Mouse (Mus musculus) lung, postnatal 25 days (tissue): Measurements from ENCODE around the gene Fkbp7.
A peak's percentile ranks its signal among the peaks of the same experiment; 100 is the strongest.

Experiments
- DNase-seq: peaks from one replicate; pipeline ENCODE4 v3.0.0; 2022; ENCODE audit warnings: low spot score

Fkbp7 gene

GRCm38 (mm10) chr2:76672966-76673392 lies at the start of gene Fkbp7:
Fkbp7 (minus strand) TSS chr2:76673116.
- peak; percentile 91 for DNase-seq

GRCm38 (mm10) chr2:76719650-76720049 lies 46.7 kb upstream of the Fkbp7 start:
- no peak for DNase-seq

GRCm38 (mm10) chr2:76714984-76715383 lies 42.1 kb upstream of the Fkbp7 start:
- peak; percentile 2 for DNase-seq

- no peak for DNase-seq
These were observed 35.6 kb upstream of the Fkbp7 start for GRCm38 (mm10) chr2:76708512-76708911.

- no peak for DNase-seq
These were observed 32.7 kb upstream of the Fkbp7 start for GRCm38 (mm10) chr2:76705655-76706054.

GRCm38 (mm10) chr2:76702751-76703150 lies 29.8 kb upstream of the Fkbp7 start:
- no peak for DNase-seq

- DNase-seq: no peak
These were observed 29.3 kb upstream of the Fkbp7 start for GRCm38 (mm10) chr2:76702188-76702587.

- peak; percentile 40 for DNase-seq
These were observed 22.4 kb upstream of the Fkbp7 start for GRCm38 (mm10) chr2:76695290-76695689.

GRCm38 (mm10) chr2:76693765-76694164 lies 20.8 kb upstream of the Fkbp7 start:
- DNase-seq: no peak

- peak; percentile 81 for DNase-seq
These were observed 17.7 kb upstream of the Fkbp7 start for GRCm38 (mm10) chr2:76690436-76691204.

GRCm38 (mm10) chr2:76688162-76688561 lies 15.2 kb upstream of the Fkbp7 start:
- DNase-seq: no peak

- no peak for DNase-seq
These were observed 14.7 kb upstream of the Fkbp7 start for GRCm38 (mm10) chr2:76687608-76688007.

- DNase-seq: no peak
These were observed 14.1 kb upstream of the Fkbp7 start for GRCm38 (mm10) chr2:76686986-76687385.

- DNase-seq: no peak
These were observed 9.4 kb upstream of the Fkbp7 start for GRCm38 (mm10) chr2:76682301-76682700.

- no peak for DNase-seq
These were observed 3.7 kb upstream of the Fkbp7 start for GRCm38 (mm10) chr2:76676401-76677226.

- no peak for DNase-seq
These were observed 3.0 kb upstream of the Fkbp7 start for GRCm38 (mm10) chr2:76675949-76676348.

- DNase-seq: no peak
These were observed 2.5 kb upstream of the Fkbp7 start for GRCm38 (mm10) chr2:76675451-76675850.

GRCm38 (mm10) chr2:76674725-76675427 lies 2.0 kb upstream of the Fkbp7 start, which contains the start of gene Plekha3:
Plekha3 (plus strand) TSS chr2:76675281.
- peak; percentile 89 for DNase-seq

GRCm38 (mm10) chr2:76673472-76674081 lies 661 bp upstream of the Fkbp7 start:
- DNase-seq: peak; percentile 79

- no peak for DNase-seq
These were observed 676 bp downstream of the Fkbp7 start for GRCm38 (mm10) chr2:76672134-76672745.

GRCm38 (mm10) chr2:76671641-76672040 lies 1.3 kb downstream of the Fkbp7 start:
- no peak for DNase-seq

- no peak for DNase-seq
These were observed 5.7 kb downstream of the Fkbp7 start for GRCm38 (mm10) chr2:76667200-76667599.
